Mouse (Mus musculus) spleen, adult 2 months (tissue): ENCODE measurements at regions not wholly inside any gene's neighbourhood (a gene's known extent, or its start where the extent isn't known, plus 50 kb on each side); places are given as distances from the start of the nearest gene placed in this dataset.

Source experiments
- DNase-seq, 2 experiments: peaks; one replicate each; pipeline versions ENCODE4 v3.0.0 to v3.0.0-alpha.2; 2012 to 2021; ENCODE audit warnings: low spot score in 2 of 2, low read depth in 1 of 2
- H3K27ac ChIP-seq: fragments of 200-500 bp; 2 replicates; pipeline ENCODE4 v1.5.1; 2012; ENCODE audit warnings: low read length, inconsistent platforms; ENCODE audit not compliant: insufficient read depth
- H3K27me3 ChIP-seq: fragments of 200-500 bp; 2 replicates; pipeline ENCODE4 v1.6.1; 2012; ENCODE audit warnings: mild to moderate bottlenecking, moderate library complexity, low read length, inconsistent platforms; ENCODE audit not compliant: control insufficient read depth, insufficient read depth
- H3K36me3 ChIP-seq: fragments of 200-500 bp; 2 replicates; pipeline ENCODE4 v1.6.1; 2012; ENCODE audit warnings: mild to moderate bottlenecking, low read length, inconsistent platforms; ENCODE audit not compliant: control insufficient read depth, insufficient read depth
- H3K4me1 ChIP-seq: fragments of 200-500 bp; 2 replicates; pipeline ENCODE4 v1.6.1; 2011; ENCODE audit warnings: inconsistent platforms; ENCODE audit not compliant: control insufficient read depth, insufficient read depth, insufficient read length
- H3K4me3 ChIP-seq: fragments of 200-500 bp; 2 replicates; pipeline ENCODE4 v1.5.1; 2011; ENCODE audit warnings: mild to moderate bottlenecking, inconsistent platforms; ENCODE audit not compliant: insufficient read depth, insufficient read length; ENCODE audit errors: extremely low read depth
- CTCF ChIP-seq: fragments of 200-500 bp; IDR thresholded peaks from 2 replicates; pipeline ENCODE4 v1.5.1; 2011; ENCODE audit warnings: mild to moderate bottlenecking, inconsistent platforms; ENCODE audit not compliant: insufficient read depth, insufficient read length, insufficient replicate concordance; ENCODE audit errors: extremely low read depth
- POLR2A ChIP-seq: fragments of 200-500 bp; IDR thresholded peaks from 2 replicates; pipeline ENCODE4 v1.6.1; 2011; ENCODE audit warnings: low read depth, low read length, inconsistent platforms
- WGBS: fragments of 180-500 bp; shearing (Covaris S2); methylation state at CpG from one replicate; pipeline ENCODE4 v1.1.7; 2018; 5-methylcytosine and 5-hydroxymethylcytosine counted together

- Histone ChIP-seq H3K36me3 (no peaks in the 10 kb centered on the region), H3K27me3 (no peaks in the 10 kb centered on the region), H3K27ac (peak overlapping the region; percentile 38; the same call in 1 of the 2 replicates), H3K4me3 (no peak overlapping the region), H3K4me1 (no peaks in the 10 kb centered on the region)
- no peak for DNase-seq
- TF ChIP-seq CTCF = no peak
- TF ChIP-seq POLR2A = no peak
- 64% methylated on average over 10 of the region's 10 CpGs for WGBS
Observed at GRCm38 (mm10) chr10:7289773-7290411, 77.9 kb upstream of the Cnksr3 start.

- TF ChIP-seq CTCF (no peak), POLR2A (no peak)
- H3K27me3 ChIP-seq = no peaks in the 10 kb centered on the region
- H3K4me1 ChIP-seq = no peaks in the 10 kb centered on the region
- no peak for DNase-seq
- WGBS = 84% methylated on average over 7 of the region's 7 CpGs
- H3K4me3 ChIP-seq = no peak overlapping the region
- H3K27ac ChIP-seq = no peak overlapping the region
- H3K36me3 ChIP-seq = no peaks in the 10 kb centered on the region
Observed at GRCm38 (mm10) chr10:7285112-7285905, 73.3 kb upstream of the Cnksr3 start.

- Histone ChIP-seq H3K27ac (no peak overlapping the region), H3K4me3 (no peak overlapping the region), H3K36me3 (no peaks in the 10 kb centered on the region), H3K4me1 (no peaks in the 10 kb centered on the region), H3K27me3 (no peaks in the 10 kb centered on the region)
- DNase-seq = no peak
- 94% methylated on average over 2 of the region's 2 CpGs for WGBS
- no peak for TF ChIP-seq POLR2A
- no peak for TF ChIP-seq CTCF
Observed at GRCm38 (mm10) chr10:7280429-7280828, 68.4 kb upstream of the Cnksr3 start.

- Histone ChIP-seq H3K4me3 (no peak overlapping the region), H3K4me1 (no peaks in the 10 kb centered on the region), H3K36me3 (no peaks in the 10 kb centered on the region), H3K27me3 (no peaks in the 10 kb centered on the region), H3K27ac (no peak overlapping the region)
- 66% methylated on average over 5 of the region's 5 CpGs for WGBS
- TF ChIP-seq CTCF = no peak
- no peak for TF ChIP-seq POLR2A
- DNase-seq = no peak
Observed at GRCm38 (mm10) chr10:7278820-7279219, 66.8 kb upstream of the Cnksr3 start.

- WGBS = 75% methylated on average over 6 of the region's 6 CpGs
- H3K27me3 ChIP-seq = no peaks in the 10 kb centered on the region
- no peak overlapping the region for H3K27ac ChIP-seq
- H3K36me3 ChIP-seq = no peaks in the 10 kb centered on the region
- H3K4me3 ChIP-seq = no peak overlapping the region
- TF ChIP-seq CTCF (no peak), POLR2A (no peak)
- DNase-seq = no peak
- no peaks in the 10 kb centered on the region for H3K4me1 ChIP-seq
Observed at GRCm38 (mm10) chr10:7275357-7275756, 63.3 kb upstream of the Cnksr3 start.

GRCm38 (mm10) chr10:7274422-7274821 is 62.4 kb upstream of the Cnksr3 start:
- Histone ChIP-seq H3K4me3 (no peak overlapping the region), H3K27ac (no peak overlapping the region), H3K27me3 (no peaks in the 10 kb centered on the region), H3K36me3 (no peaks in the 10 kb centered on the region), H3K4me1 (no peaks in the 10 kb centered on the region)
- 87% methylated on average over 7 of the region's 7 CpGs for WGBS
- DNase-seq = no peak
- TF ChIP-seq CTCF = no peak
- no peak for TF ChIP-seq POLR2A

- H3K4me3 ChIP-seq = no peak overlapping the region
- 73% methylated on average over 5 of the region's 5 CpGs for WGBS
- no peaks in the 10 kb centered on the region for H3K4me1 ChIP-seq
- H3K27me3 ChIP-seq = no peaks in the 10 kb centered on the region
- TF ChIP-seq CTCF (no peak), POLR2A (no peak)
- no peaks in the 10 kb centered on the region for H3K36me3 ChIP-seq
- DNase-seq = no peak
- no peak overlapping the region for H3K27ac ChIP-seq
Observed at GRCm38 (mm10) chr10:7271156-7271555, 59.1 kb upstream of the Cnksr3 start.
